Mouse (Mus musculus) urinary bladder, postnatal 10 days (tissue): ENCODE data around the gene Pecr.
"Not testable (repeated sequence)": the region's sequence is repeated elsewhere in the genome, so short reads cannot be mapped to it uniquely, and the experiment has no call there.

Source experiments
- DNase-seq: peaks from one replicate; pipeline ENCODE4 v3.0.0; 2022; ENCODE audit warnings: low spot score

Pecr gene

GRCm38 (mm10) chr1:72287893-72288292 lies 3.8 kb upstream of the Pecr start:
- DNase-seq: no peak

- DNase-seq: no peak
Observed at GRCm38 (mm10) chr1:72286904-72287303, 2.8 kb upstream of the Pecr start.

- no peak for DNase-seq
Observed at GRCm38 (mm10) chr1:72284539-72284938, 425 bp upstream of the Pecr start.

- no peak for DNase-seq
Observed at GRCm38 (mm10) chr1:72282604-72283003, 1.5 kb downstream of the Pecr start.

- DNase-seq: no peak
Observed at GRCm38 (mm10) chr1:72278085-72278484, 6.0 kb downstream of the Pecr start.

GRCm38 (mm10) chr1:72263099-72263498 lies 21.0 kb downstream of the Pecr start:
- no peak for DNase-seq

GRCm38 (mm10) chr1:72256381-72257256 lies 27.5 kb downstream of the Pecr start:
- no peak for DNase-seq

- no peak for DNase-seq
Observed at GRCm38 (mm10) chr1:72255854-72256175, 28.3 kb downstream of the Pecr start.

GRCm38 (mm10) chr1:72255062-72255853 lies 28.9 kb downstream of the Pecr start:
- DNase-seq: no peak

- DNase-seq: peak; percentile 54
Observed at GRCm38 (mm10) chr1:72254545-72255061, 29.5 kb downstream of the Pecr start.

- no peak for DNase-seq
Observed at GRCm38 (mm10) chr1:72253881-72254491, 30.1 kb downstream of the Pecr start.

- DNase-seq: no peak
Observed at GRCm38 (mm10) chr1:72251806-72252205, 32.3 kb downstream of the Pecr start.

- not testable (repeated sequence) for DNase-seq
Observed at GRCm38 (mm10) chr1:72248226-72248737, 35.8 kb downstream of the Pecr start.

- DNase-seq: no peak
Observed at GRCm38 (mm10) chr1:72244317-72245036, 39.6 kb downstream of the Pecr start.

GRCm38 (mm10) chr1:72243656-72244316 lies 40.3 kb downstream of the Pecr start:
- DNase-seq: peak; percentile 77

GRCm38 (mm10) chr1:72242581-72243143 lies 41.5 kb downstream of the Pecr start:
- DNase-seq: no peak

- not testable (repeated sequence) for DNase-seq
Observed at GRCm38 (mm10) chr1:72239113-72239512, 45.0 kb downstream of the Pecr start.

GRCm38 (mm10) chr1:72238016-72238580 lies 46.0 kb downstream of the Pecr start:
- DNase-seq: no peak

- DNase-seq: no peak
Observed at GRCm38 (mm10) chr1:72237007-72237775, 46.9 kb downstream of the Pecr start.
